Mouse (Mus musculus) stomach, postnatal 0 days (tissue): ENCODE measurements around the gene Xrcc1. TPM values are rescaled to one million over a fixed set of nuclear protein-coding genes. Genes with fewer than 3 reads are reported as not detected.
A peak's percentile ranks its signal among the peaks of the same experiment; 100 is the strongest.

Source experiments
- ATAC-seq: fragments of 200-750 bp; cut with Nextera tagmentation; 2 replicates; pipeline ENCODE4 v1.8.0; 2017; ENCODE audit not compliant: low FRiP score, low TSS enrichment
- DNase-seq: peaks from one replicate; pipeline ENCODE4 v3.0.0-alpha.2; 2016; ENCODE audit warnings: low spot score
- H3K27ac ChIP-seq: fragments of 300-500 bp; sonication (generic); replicated peaks from 2 replicates; pipeline ENCODE4 v1.5.1; 2014; ENCODE audit warnings: mild to moderate bottlenecking, control low read depth
- H3K27me3 ChIP-seq: fragments of 300-500 bp; sonication (generic); 2 replicates; pipeline ENCODE4 v1.6.1; 2014; ENCODE audit warnings: low read length; ENCODE audit not compliant: control insufficient read depth, insufficient read depth
- H3K36me3 ChIP-seq: fragments of 300-500 bp; sonication (generic); 2 replicates; pipeline ENCODE4 v1.6.1; 2014; ENCODE audit warnings: low read length, mixed read lengths; ENCODE audit not compliant: control insufficient read depth, insufficient read depth
- H3K4me1 ChIP-seq: fragments of 300-500 bp; sonication (generic); replicated peaks from 2 replicates; pipeline ENCODE4 v1.6.1; 2014; ENCODE audit warnings: antibody characterized with exemption; ENCODE audit not compliant: control insufficient read depth, insufficient read depth
- H3K4me2 ChIP-seq: fragments of 300-500 bp; sonication (generic); replicated peaks from 2 replicates; pipeline ENCODE4 v1.6.1; 2014; ENCODE audit warnings: low read depth, mild to moderate bottlenecking, control low read depth, moderate library complexity
- H3K4me3 ChIP-seq: fragments of 300-500 bp; sonication (generic); 2 replicates; pipeline ENCODE4 v1.5.1; 2014; ENCODE audit warnings: low read depth, low read length, control low read depth
- H3K9ac ChIP-seq: fragments of 300-500 bp; sonication (generic); 2 replicates; pipeline ENCODE4 v1.6.1; 2014; ENCODE audit warnings: mild to moderate bottlenecking, low read length, control low read depth, mixed read lengths
- H3K9me3 ChIP-seq: fragments of 300-500 bp; sonication (generic); 2 replicates; pipeline ENCODE4 v1.6.1; 2016; ENCODE audit warnings: low read length; ENCODE audit not compliant: control insufficient read depth
- CTCF ChIP-seq: IDR thresholded peaks from 2 replicates; pipeline ENCODE4 v1.5.1; 2016; ENCODE audit warnings: antibody characterized with exemption, low read depth, mild to moderate bottlenecking, moderate library complexity
- EP300 ChIP-seq: optimal IDR thresholded peaks from 2 replicates; pipeline ENCODE3; 2016; ENCODE audit warnings: antibody characterized with exemption
- whole genome bisulfite sequencing: fragments of 180-500 bp; shearing (Covaris S2); extraction: QIAGEN DNeasy Blood & Tissue Kit; methylation state at CpG from one replicate; pipeline ENCODE4 v1.1.7; 2014; 5-methylcytosine and 5-hydroxymethylcytosine counted together
- polyA plus RNA-seq: library from polyadenylated mRNA; unstranded; fragments of >200 nt; fragmentation: Nextera tagmentation; extraction: Ambion mirVana; gene quantifications from 2 replicates; pipeline ENCODE4 v1.2.1, GENCODE M21; 2015

Gene Xrcc1
- polyA plus RNA-seq, 1 experiment from 2014 or later: 27.4 TPM

GRCm38 (mm10) chr7:24537081-24537480 is 9.0 kb upstream of the Xrcc1 start:
- Histone ChIP-seq H3K9me3 (no peaks in the 10 kb centered on the region), H3K4me1 (no peaks in the 10 kb centered on the region), H3K27ac (no peak overlapping the region), H3K4me2 (no peak overlapping the region), H3K36me3 (peaks cover 12% of the 10 kb centered on the region), H3K9ac (no peak overlapping the region), H3K4me3 (no peak overlapping the region), H3K27me3 (no peaks in the 10 kb centered on the region)
- WGBS: 81% methylated on average over 4 of the region's 4 CpGs
- DNase-seq (no peak), ATAC-seq (no peak)
- TF ChIP-seq EP300: no peak
- no peak for TF ChIP-seq CTCF

GRCm38 (mm10) chr7:24537591-24537990 is 8.5 kb upstream of the Xrcc1 start:
- H3K4me1 ChIP-seq: no peaks in the 10 kb centered on the region
- no peak for TF ChIP-seq EP300
- no peak for TF ChIP-seq CTCF
- no peaks in the 10 kb centered on the region for H3K27me3 ChIP-seq
- no peak overlapping the region for H3K4me3 ChIP-seq
- no peak overlapping the region for H3K4me2 ChIP-seq
- 83% methylated on average over 5 of the region's 5 CpGs for WGBS
- DNase-seq (no peak), ATAC-seq (no peak)
- no peaks in the 10 kb centered on the region for H3K9me3 ChIP-seq
- 0 out of 2 replicates have a peak overlapping the region, but pooled peaks have one; percentile 6 for H3K27ac ChIP-seq
- H3K36me3 ChIP-seq: peaks cover 12% of the 10 kb centered on the region
- 0 out of 2 replicates have a peak overlapping the region, but pooled peaks have one; percentile 4 for H3K9ac ChIP-seq

- Histone ChIP-seq H3K27me3 (no peaks in the 10 kb centered on the region), H3K4me1 (no peaks in the 10 kb centered on the region), H3K36me3 (peaks cover 11% of the 10 kb centered on the region), H3K4me3 (no peak overlapping the region), H3K9ac (no peak overlapping the region), H3K27ac (0 out of 2 replicates have a peak overlapping the region, but pooled peaks have one; percentile 6), H3K9me3 (no peaks in the 10 kb centered on the region), H3K4me2 (no peak overlapping the region)
- ATAC-seq: no peak
- peak; percentile 30 for DNase-seq
- WGBS: 33% methylated on average over 5 of the region's 5 CpGs
- TF ChIP-seq EP300 (no peak), CTCF (peak; percentile 33)
These were observed 7.9 kb upstream of the Xrcc1 start for GRCm38 (mm10) chr7:24538154-24538553.

GRCm38 (mm10) chr7:24538701-24539100 is 7.4 kb upstream of the Xrcc1 start:
- Histone ChIP-seq H3K9me3 (no peaks in the 10 kb centered on the region), H3K27ac (peak overlapping the region; percentile 85; the same call in 1 of the 2 replicates), H3K4me3 (no peak overlapping the region), H3K36me3 (peaks cover 6% of the 10 kb centered on the region), H3K27me3 (no peaks in the 10 kb centered on the region), H3K4me1 (no peaks in the 10 kb centered on the region), H3K9ac (no peak overlapping the region), H3K4me2 (no peak overlapping the region)
- 80% methylated on average over 5 of the region's 5 CpGs for WGBS
- TF ChIP-seq EP300: no peak
- no peak for TF ChIP-seq CTCF
- DNase-seq (no peak), ATAC-seq (no peak)

GRCm38 (mm10) chr7:24539686-24540085 is 6.4 kb upstream of the Xrcc1 start:
- no peaks in the 10 kb centered on the region for H3K9me3 ChIP-seq
- H3K9ac ChIP-seq: no peak overlapping the region
- H3K36me3 ChIP-seq: no peaks in the 10 kb centered on the region
- H3K27ac ChIP-seq: peak overlapping the region; percentile 85
- no peak for TF ChIP-seq CTCF
- peak; percentile 56 for TF ChIP-seq EP300
- WGBS: 57% methylated on average over 4 of the region's 4 CpGs
- peak; percentile 95 for ATAC-seq
- DNase-seq: peak; percentile 68
- H3K27me3 ChIP-seq: no peaks in the 10 kb centered on the region
- no peaks in the 10 kb centered on the region for H3K4me1 ChIP-seq
- no peak overlapping the region for H3K4me2 ChIP-seq
- H3K4me3 ChIP-seq: no peak overlapping the region

- TF ChIP-seq EP300 (no peak), CTCF (peak; percentile 47)
- no peaks in the 10 kb centered on the region for H3K27me3 ChIP-seq
- DNase-seq (no peak), ATAC-seq (no peak)
- no peak overlapping the region; the same call in 1 of the 2 replicates for H3K27ac ChIP-seq
- no peaks in the 10 kb centered on the region for H3K36me3 ChIP-seq
- WGBS: 82% methylated on average over 2 of the region's 2 CpGs
- H3K4me1 ChIP-seq: peaks cover 3% of the 10 kb centered on the region; the same call in 1 of the 2 replicates
- no peak overlapping the region for H3K4me3 ChIP-seq
- no peaks in the 10 kb centered on the region for H3K9me3 ChIP-seq
- H3K9ac ChIP-seq: no peak overlapping the region
- no peak overlapping the region for H3K4me2 ChIP-seq
These were observed 1.6 kb upstream of the Xrcc1 start for GRCm38 (mm10) chr7:24544506-24544905.
